Mouse (Mus musculus): ENCODE measurements at regions not wholly inside any gene's neighbourhood (a gene's known extent, or its start where the extent isn't known, plus 50 kb on each side); places are given as distances from the start of the nearest gene placed in this dataset.

GRCm38 (mm10) chr12:119024063-119024462 is 57.8 kb upstream of the Abcb5 start:
- Histone ChIP-seq H3K27ac (ENCODE audit: insufficient read depth, low read depth) (no peak overlapping the region), H3K9me3 (replicated peaks; ENCODE audit: low read length) (peaks cover 2% of the 10 kb centered on the region), H3K27me3 (replicated peaks) (no peaks in the 10 kb centered on the region), H3K79me2 (replicated peaks; ENCODE audit: control insufficient read depth, extremely low read depth, insufficient read depth, poor library complexity, severe bottlenecking) (no peaks in the 10 kb centered on the region), H3K4me1 (ENCODE audit: control insufficient read depth in 1 of 2, insufficient read depth in 2 of 2) (no peaks in the 10 kb centered on the region), H3K36me3 (replicated peaks in 1 of 2; ENCODE audit: control insufficient read depth in 1 of 2, insufficient read depth in 1 of 2, low read length in 1 of 2) (no peaks in the 10 kb centered on the region), H3K4me2 (ENCODE audit: insufficient read depth, low read depth, poor library complexity, severe bottlenecking) (no peak overlapping the region), H3K9ac (ENCODE audit: insufficient read depth, low read depth) (no peak overlapping the region), H3K4me3 (replicated peaks in 1 of 3; ENCODE audit: low read depth in 2 of 3, low read length in 2 of 3, poor library complexity in 1 of 3) (no peak overlapping the region)
- no peak for TF ChIP-seq NRF1 (IDR thresholded peaks at IDR 0.05; ENCODE audit: low read depth, low read length)
- no peak for TF ChIP-seq JUND (conservative IDR thresholded peaks at IDR 0.05; ENCODE audit: low read depth, low read length)
- TF ChIP-seq ELF1 (IDR thresholded peaks at IDR 0.05; ENCODE audit: low read depth, low read length) = no peak
- TF ChIP-seq USF1 (IDR thresholded peaks at IDR 0.05; ENCODE audit: low read depth, low read length) = no peak
- TF ChIP-seq MAZ (IDR thresholded peaks at IDR 0.05; ENCODE audit: low read depth, low read length) = no peak
- no peak for TF ChIP-seq SMC3 (IDR thresholded peaks at IDR 0.05; ENCODE audit: low read depth, low read length)
- TF ChIP-seq POLR2A (IDR thresholded peaks at IDR 0.05; ENCODE audit: low read depth, low read length) = no peak
- no peak for TF ChIP-seq JUN (IDR thresholded peaks at IDR 0.05; ENCODE audit: insufficient read depth, low read depth, low read length)
- TF ChIP-seq TBP (conservative IDR thresholded peaks at IDR 0.05; ENCODE audit: low read depth, low read length) = no peak
- TF ChIP-seq MXI1 (IDR thresholded peaks at IDR 0.05; ENCODE audit: low read depth, low read length) = no peak
- TF ChIP-seq MEF2A (IDR thresholded peaks at IDR 0.05; ENCODE audit: borderline replicate concordance, low read depth, low read length) = no peak
- TF ChIP-seq BHLHE40 (IDR thresholded peaks at IDR 0.05; ENCODE audit: low read depth, low read length) = no peak
- no peak for TF ChIP-seq HCFC1 (IDR thresholded peaks at IDR 0.05; ENCODE audit: low read depth, low read length)
- no peak for TF ChIP-seq MAFK (IDR thresholded peaks at IDR 0.05; ENCODE audit: insufficient replicate concordance, low read length)
- TF ChIP-seq MYC (IDR thresholded peaks at IDR 0.05; ENCODE audit: low read depth, low read length) = no peak
- no peak for TF ChIP-seq CHD2 (IDR thresholded peaks at IDR 0.05; ENCODE audit: low read length)
- no peak for TF ChIP-seq ZMIZ1 (IDR thresholded peaks at IDR 0.05; ENCODE audit: low read depth, low read length)
- in situ Hi-C loops (cut with MboI; ENCODE audit: low pct_ligation_motif_present, low pct_unique_long_range_greater_than_20kb, low sequenced_read_pairs) (no loop called here), dilution Hi-C loops (cut with MboI; ENCODE audit: extremely low pct_ligation_motif_present, extremely low pct_unique_long_range_greater_than_20kb, low sequenced_read_pairs) (no loop called here)
- no peak for DNase-seq (ENCODE audit: extremely low read depth)
